Mouse (Mus musculus): ENCODE results near the gene Gm9844. TPM values are rescaled to one million over a fixed set of nuclear protein-coding genes. Genes with fewer than 3 reads are reported as not detected.
"Not testable (repeated sequence)": the region's sequence is repeated elsewhere in the genome, so short reads cannot be mapped to it uniquely, and the experiment has no call there.

Gene Gm9844
- polyA plus RNA-seq, 1 experiment from 2014 or later = 12.6 TPM

- H3K4me1 ChIP-seq (replicated peaks); H3K36me3 ChIP-seq; H3K9ac ChIP-seq; H3K9me3 ChIP-seq (replicated peaks); H3K4me2 ChIP-seq; H3K27me3 ChIP-seq (replicated peaks); ATAC-seq (ENCODE audit: insufficient number of reproducible peaks, low FRiP score); H3K27ac ChIP-seq (ENCODE audit: poor library complexity, severe bottlenecking); H3K4me3 ChIP-seq: not testable (repeated sequence)
- 28% methylated on average over 2 of the region's 2 CpGs for WGBS
Observed at GRCm38 (mm10) chr7:24846576-24846975, 15.4 kb upstream of the Gm9844 start.

DNA sequence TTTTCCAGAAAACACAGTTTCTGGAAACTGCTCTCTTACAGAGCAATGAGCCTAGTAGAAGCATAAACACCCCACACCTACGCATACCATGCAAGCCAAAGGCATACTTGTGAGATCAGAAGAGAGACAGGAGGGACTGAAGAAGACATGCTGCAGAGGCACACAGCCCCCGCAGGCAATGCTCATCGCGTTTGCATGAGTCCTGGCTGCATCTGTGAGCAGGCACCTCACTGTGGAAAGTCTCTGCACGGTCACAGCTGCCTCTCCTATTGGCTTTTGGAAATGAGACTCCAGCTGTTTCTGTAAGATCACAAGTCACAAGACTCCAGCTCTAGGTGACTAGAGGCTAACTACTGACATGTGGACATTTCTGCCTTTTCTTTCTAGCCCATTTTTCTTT lies 11.9 kb upstream of the Gm9844 start:
- peak; percentile 47; the same call in 1 of the 2 replicates for ATAC-seq (ENCODE audit: insufficient number of reproducible peaks, low FRiP score)
- H3K9ac ChIP-seq = no peak overlapping the region
- H3K27me3 ChIP-seq (replicated peaks) = no peaks in the 10 kb centered on the region
- H3K4me2 ChIP-seq = peak overlapping the region; percentile 38; the same call in 1 of the 2 replicates
- peak overlapping the region; percentile 60 for H3K27ac ChIP-seq (ENCODE audit: poor library complexity, severe bottlenecking)
- H3K9me3 ChIP-seq (replicated peaks) = no peaks in the 10 kb centered on the region
- 15% methylated on average over 5 of the region's 5 CpGs for WGBS
- H3K4me1 ChIP-seq (replicated peaks) = 0 out of 2 replicates have a peak, but pooled peaks cover 10% of the 10 kb centered on the region
- no peaks in the 10 kb centered on the region for H3K36me3 ChIP-seq
- no peak overlapping the region for H3K4me3 ChIP-seq

GRCm38 (mm10) chr7:24850899-24851303 lies 11.1 kb upstream of the Gm9844 start:
- Histone ChIP-seq H3K9me3 (replicated peaks) (no peaks in the 10 kb centered on the region), H3K4me2 (peak overlapping the region; percentile 11; the same call in 1 of the 2 replicates), H3K4me3 (no peak overlapping the region), H3K36me3 (no peaks in the 10 kb centered on the region), H3K9ac (no peak overlapping the region), H3K27me3 (replicated peaks) (no peaks in the 10 kb centered on the region), H3K27ac (ENCODE audit: poor library complexity, severe bottlenecking) (0 out of 2 replicates have a peak overlapping the region, but pooled peaks have one; percentile 53), H3K4me1 (replicated peaks) (0 out of 2 replicates have a peak, but pooled peaks cover 8% of the 10 kb centered on the region)
- peak; percentile 84 for ATAC-seq (ENCODE audit: insufficient number of reproducible peaks, low FRiP score)
- WGBS = 27% methylated on average over 6 of the region's 6 CpGs

GRCm38 (mm10) chr7:24851596-24852325 lies 10.3 kb upstream of the Gm9844 start:
- Histone ChIP-seq H3K36me3 (no peaks in the 10 kb centered on the region), H3K4me2 (0 out of 2 replicates have a peak overlapping the region, but pooled peaks have one; percentile 1), H3K4me3 (no peak overlapping the region), H3K27ac (ENCODE audit: poor library complexity, severe bottlenecking) (peak overlapping the region; percentile 29), H3K9ac (no peak overlapping the region), H3K9me3 (replicated peaks) (no peaks in the 10 kb centered on the region), H3K4me1 (replicated peaks) (0 out of 2 replicates have a peak, but pooled peaks cover 8% of the 10 kb centered on the region), H3K27me3 (replicated peaks) (no peaks in the 10 kb centered on the region)
- ATAC-seq (ENCODE audit: insufficient number of reproducible peaks, low FRiP score) = no peak
- WGBS = 73% methylated on average over 5 of the region's 5 CpGs

- Histone ChIP-seq H3K27ac (ENCODE audit: poor library complexity, severe bottlenecking) (peak overlapping the region; percentile 29), H3K9ac (no peak overlapping the region), H3K9me3 (replicated peaks) (no peaks in the 10 kb centered on the region), H3K4me2 (0 out of 2 replicates have a peak overlapping the region, but pooled peaks have one; percentile 1), H3K4me3 (no peak overlapping the region), H3K4me1 (replicated peaks) (0 out of 2 replicates have a peak, but pooled peaks cover 8% of the 10 kb centered on the region), H3K27me3 (replicated peaks) (no peaks in the 10 kb centered on the region), H3K36me3 (no peaks in the 10 kb centered on the region)
- ATAC-seq (ENCODE audit: insufficient number of reproducible peaks, low FRiP score) = peak; percentile 89
- 58% methylated on average over 8 of the region's 8 CpGs for WGBS
Observed at GRCm38 (mm10) chr7:24852557-24853232, 9.3 kb upstream of the Gm9844 start.

GRCm38 (mm10) chr7:24853233-24853563 lies 8.8 kb upstream of the Gm9844 start:
- Histone ChIP-seq H3K4me1 (replicated peaks) (0 out of 2 replicates have a peak, but pooled peaks cover 8% of the 10 kb centered on the region), H3K9me3 (replicated peaks) (no peaks in the 10 kb centered on the region), H3K9ac (no peak overlapping the region), H3K36me3 (no peaks in the 10 kb centered on the region), H3K27me3 (replicated peaks) (no peaks in the 10 kb centered on the region), H3K4me2 (no peak overlapping the region), H3K27ac (ENCODE audit: poor library complexity, severe bottlenecking) (peak overlapping the region; percentile 5; the same call in 1 of the 2 replicates), H3K4me3 (no peak overlapping the region)
- ATAC-seq (ENCODE audit: insufficient number of reproducible peaks, low FRiP score) = peak; percentile 15

GRCm38 (mm10) chr7:24853695-24854094 lies 8.3 kb upstream of the Gm9844 start:
- Histone ChIP-seq H3K9ac (no peak overlapping the region), H3K4me2 (no peak overlapping the region), H3K36me3 (no peaks in the 10 kb centered on the region), H3K27ac (ENCODE audit: poor library complexity, severe bottlenecking) (peak overlapping the region; percentile 5; the same call in 1 of the 2 replicates), H3K4me1 (replicated peaks) (0 out of 2 replicates have a peak, but pooled peaks cover 8% of the 10 kb centered on the region), H3K27me3 (replicated peaks) (no peaks in the 10 kb centered on the region), H3K4me3 (no peak overlapping the region), H3K9me3 (replicated peaks) (no peaks in the 10 kb centered on the region)
- 32% methylated on average over 7 of the region's 7 CpGs for WGBS
- ATAC-seq (ENCODE audit: insufficient number of reproducible peaks, low FRiP score) = no peak

GRCm38 (mm10) chr7:24856460-24857120 lies 5.4 kb upstream of the Gm9844 start:
- Histone ChIP-seq H3K4me3 (no peak overlapping the region), H3K27ac (ENCODE audit: poor library complexity, severe bottlenecking) (no peak overlapping the region), H3K4me1 (replicated peaks) (0 out of 2 replicates have a peak, but pooled peaks cover 4% of the 10 kb centered on the region), H3K27me3 (replicated peaks) (no peaks in the 10 kb centered on the region), H3K36me3 (no peaks in the 10 kb centered on the region), H3K4me2 (no peak overlapping the region), H3K9me3 (replicated peaks) (no peaks in the 10 kb centered on the region), H3K9ac (no peak overlapping the region)
- ATAC-seq (ENCODE audit: insufficient number of reproducible peaks, low FRiP score) = no peak
- 46% methylated on average over 6 of the region's 6 CpGs for WGBS

- WGBS = 65% methylated on average over 5 of the region's 5 CpGs
- Histone ChIP-seq H3K9ac (no peak overlapping the region), H3K4me1 (replicated peaks) (no peaks in the 10 kb centered on the region), H3K27me3 (replicated peaks) (no peaks in the 10 kb centered on the region; the same call in 1 of the 2 replicates), H3K4me3 (no peak overlapping the region), H3K4me2 (no peak overlapping the region), H3K27ac (ENCODE audit: poor library complexity, severe bottlenecking) (no peak overlapping the region), H3K9me3 (replicated peaks) (no peaks in the 10 kb centered on the region), H3K36me3 (no peaks in the 10 kb centered on the region)
- ATAC-seq (ENCODE audit: insufficient number of reproducible peaks, low FRiP score) = peak; percentile 88
Observed at GRCm38 (mm10) chr7:24859234-24859633, 2.8 kb upstream of the Gm9844 start.

DNA sequence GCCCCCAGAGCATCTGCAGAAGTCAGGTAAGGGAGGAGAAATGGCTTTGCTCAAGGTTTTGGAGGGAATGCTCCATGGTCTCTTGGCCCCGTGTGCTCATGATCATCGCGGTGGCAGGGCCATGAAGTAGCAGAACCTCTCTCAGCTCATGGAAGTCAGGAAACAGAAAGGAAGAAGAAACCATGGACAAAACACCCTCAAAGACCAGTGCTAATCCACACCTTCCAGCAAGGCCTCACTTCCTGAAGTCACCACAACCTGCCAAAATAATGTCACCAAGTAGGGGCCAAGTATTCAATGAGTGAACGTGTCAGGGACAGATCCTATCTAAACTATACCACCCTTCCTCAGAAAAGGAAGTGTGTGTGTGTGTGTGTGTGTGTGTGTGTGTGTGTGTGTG lies 840 bp downstream of the Gm9844 start:
- H3K4me3 ChIP-seq = no peak overlapping the region
- no peak overlapping the region for H3K9ac ChIP-seq
- H3K4me1 ChIP-seq (replicated peaks) = no peaks in the 10 kb centered on the region
- no peak for ATAC-seq (ENCODE audit: insufficient number of reproducible peaks, low FRiP score)
- no peaks in the 10 kb centered on the region for H3K36me3 ChIP-seq
- H3K27me3 ChIP-seq (replicated peaks) = peaks cover 7% of the 10 kb centered on the region; the same call in 1 of the 2 replicates
- no peak overlapping the region for H3K27ac ChIP-seq (ENCODE audit: poor library complexity, severe bottlenecking)
- H3K9me3 ChIP-seq (replicated peaks) = no peaks in the 10 kb centered on the region
- H3K4me2 ChIP-seq = no peak overlapping the region
- 72% methylated on average over 4 of the region's 4 CpGs for WGBS

DNA sequence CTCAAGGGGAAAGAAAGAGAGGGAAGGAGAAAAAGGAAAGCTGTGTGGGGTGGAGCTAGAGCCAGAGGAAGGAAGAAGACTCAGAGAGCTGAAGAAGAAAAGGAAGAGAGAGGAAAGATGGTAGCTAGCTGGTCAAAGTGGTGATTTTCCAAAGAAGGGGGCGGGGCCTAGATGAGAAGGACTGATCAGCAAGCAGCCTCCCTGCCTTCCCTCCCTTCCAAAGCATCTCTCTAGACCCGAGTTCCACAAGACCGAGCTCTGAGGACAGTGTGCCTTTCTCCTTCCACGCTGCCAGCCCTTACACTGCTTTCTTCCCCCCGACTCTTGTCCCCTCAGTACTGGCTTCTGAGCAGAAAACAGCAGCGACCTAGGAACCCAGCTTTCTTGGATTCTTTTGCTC lies 2.1 kb downstream of the Gm9844 start:
- ATAC-seq (ENCODE audit: insufficient number of reproducible peaks, low FRiP score) = no peak
- 22% methylated on average over 6 of the region's 6 CpGs for WGBS

More for the DNA sequence above, 2.1 kb downstream of the Gm9844 start:
- Histone ChIP-seq H3K9ac (no peak overlapping the region), H3K9me3 (replicated peaks) (no peaks in the 10 kb centered on the region), H3K4me2 (no peak overlapping the region), H3K27ac (ENCODE audit: poor library complexity, severe bottlenecking) (no peak overlapping the region), H3K36me3 (no peaks in the 10 kb centered on the region), H3K27me3 (replicated peaks) (peaks cover 14% of the 10 kb centered on the region), H3K4me3 (no peak overlapping the region), H3K4me1 (replicated peaks) (no peaks in the 10 kb centered on the region)
